Mouse (Mus musculus) induced T-regulatory cell, adult 2 months (primary cell): ENCODE measurements around the gene E030030I06Rik.
A peak's percentile ranks its signal among the peaks of the same experiment; 100 is the strongest.
"Not testable (repeated sequence)": the region's sequence is repeated elsewhere in the genome, so short reads cannot be mapped to it uniquely, and the experiment has no call there.

Source experiments
- DNase-seq: peaks from one replicate; pipeline ENCODE4 v3.0.0-alpha.2; 2012; ENCODE audit warnings: low read depth

E030030I06Rik gene

DNA sequence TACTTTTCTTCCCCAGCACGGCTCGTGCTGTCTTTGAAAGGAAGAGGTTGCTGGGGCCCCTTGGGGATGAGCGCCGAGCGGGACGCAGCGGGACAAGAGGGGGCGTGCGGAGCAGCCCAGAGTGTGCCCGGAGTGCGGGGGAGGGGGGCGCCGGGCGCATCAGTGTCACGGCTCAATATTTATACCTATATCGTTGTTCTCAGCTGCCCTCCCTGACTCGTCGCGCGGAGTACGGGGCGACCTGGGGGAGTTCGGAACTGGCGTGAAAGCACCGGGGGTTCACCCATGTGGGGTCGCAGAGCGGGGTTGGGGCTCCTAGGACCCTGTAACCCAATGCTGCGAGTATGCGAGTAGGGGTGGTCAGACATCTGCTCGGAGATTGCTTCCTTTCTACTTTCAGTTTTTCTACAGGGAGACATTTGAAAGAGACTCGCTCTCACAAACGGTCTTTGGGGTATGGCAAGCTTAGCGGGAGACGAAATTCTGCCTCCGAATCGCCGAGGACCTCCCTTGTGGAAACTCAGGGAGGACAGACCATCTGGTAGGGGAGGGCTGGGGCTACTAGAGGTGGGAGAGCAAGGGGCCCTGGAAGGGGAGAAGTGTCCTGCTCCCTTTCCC, at the start of gene E030030I06Rik:
Gene E030030I06Rik (minus strand): TSS at position 198 of the 618 bp plus-strand sequence.
- DNase-seq, result peak; percentile 63

- DNase-seq, result not testable (repeated sequence)
These were observed 42.0 kb upstream of the E030030I06Rik start for GRCm38 (mm10) chr10:22191035-22191434.

GRCm38 (mm10) chr10:22176515-22176914, 27.4 kb upstream of the E030030I06Rik start:
- DNase-seq, result not testable (repeated sequence)

DNA sequence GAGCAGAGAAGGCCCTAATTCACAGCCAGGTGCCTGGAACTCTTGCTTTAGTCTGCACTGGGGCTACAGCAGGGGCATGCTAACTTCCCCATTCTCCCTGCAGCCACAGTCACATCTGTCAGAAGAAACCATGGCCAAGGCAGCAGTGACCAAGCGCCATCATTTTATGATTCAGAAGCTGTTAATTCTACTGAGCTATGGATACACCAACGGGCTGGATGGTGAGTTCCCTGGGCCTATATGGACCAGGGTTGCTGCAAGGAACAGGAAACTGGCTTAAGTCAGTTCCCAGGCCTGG, 25.1 kb upstream of the E030030I06Rik start:
- DNase-seq, result not testable (repeated sequence)

- not testable (repeated sequence) for DNase-seq
These were observed 24.5 kb upstream of the E030030I06Rik start for GRCm38 (mm10) chr10:22173335-22174189.

DNA sequence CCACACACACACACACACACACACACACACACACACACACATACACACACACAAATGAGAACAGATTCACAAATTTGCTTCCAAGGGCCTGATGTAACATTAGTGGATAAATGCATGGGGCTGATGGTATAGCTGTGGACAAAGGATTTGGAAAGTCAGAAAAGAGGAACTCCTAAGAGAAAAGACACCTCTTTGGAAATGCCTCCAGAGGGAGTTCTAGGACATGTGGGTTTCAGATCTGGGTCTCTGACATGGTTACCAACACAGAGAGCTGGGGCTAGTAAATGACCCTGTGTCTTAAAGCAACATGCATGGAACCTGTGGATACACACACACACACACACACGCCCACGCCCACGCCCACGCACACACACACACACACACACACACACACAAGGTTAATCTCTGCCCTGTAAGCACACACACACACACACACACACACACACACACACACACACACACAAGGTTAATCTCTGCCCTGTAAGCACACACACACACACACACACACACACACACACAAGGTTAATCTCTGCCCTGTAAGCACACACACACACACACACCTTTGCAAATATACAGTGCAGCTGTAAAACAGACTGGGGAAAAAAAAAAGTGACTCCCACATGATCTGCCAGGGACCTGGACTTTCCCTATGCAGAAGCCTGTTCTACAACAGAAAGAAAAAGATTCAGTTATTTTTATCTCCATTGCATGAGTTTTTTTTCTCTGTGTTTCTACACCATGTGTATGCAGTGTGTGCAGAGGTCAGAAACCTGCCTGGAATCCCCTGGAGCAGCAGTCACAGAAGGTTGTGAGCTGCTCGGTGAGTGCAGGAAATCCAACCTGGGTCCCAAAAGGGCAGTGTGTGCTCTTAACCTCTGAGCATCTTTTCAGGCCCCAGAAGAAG, 23.6 kb upstream of the E030030I06Rik start:
- not testable (repeated sequence) for DNase-seq

DNA sequence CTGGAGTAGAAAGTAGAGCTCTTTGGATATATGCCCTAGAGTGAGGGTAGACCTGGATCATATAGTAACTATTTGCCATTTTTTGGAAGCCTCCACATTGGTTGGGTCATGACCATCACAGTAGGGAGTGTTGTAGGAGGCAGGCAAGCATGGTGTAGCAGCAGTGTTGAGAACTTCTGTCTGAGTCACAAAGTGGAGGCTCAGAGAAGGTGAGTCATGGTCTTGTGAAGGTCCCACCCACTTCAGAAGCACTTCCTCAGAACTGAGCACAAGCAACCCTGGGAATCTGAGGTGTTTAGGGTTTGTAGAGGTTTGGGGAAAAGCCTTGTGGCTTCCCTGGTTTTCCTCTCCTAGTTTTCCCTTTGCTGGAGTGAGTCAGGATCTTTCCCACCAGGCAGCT, 20.0 kb upstream of the E030030I06Rik start:
- not testable (repeated sequence) for DNase-seq

GRCm38 (mm10) chr10:22167061-22167460, 18.0 kb upstream of the E030030I06Rik start:
- DNase-seq, result not testable (repeated sequence)

GRCm38 (mm10) chr10:22166025-22166424, 17.0 kb upstream of the E030030I06Rik start:
- DNase-seq, result not testable (repeated sequence)

DNA sequence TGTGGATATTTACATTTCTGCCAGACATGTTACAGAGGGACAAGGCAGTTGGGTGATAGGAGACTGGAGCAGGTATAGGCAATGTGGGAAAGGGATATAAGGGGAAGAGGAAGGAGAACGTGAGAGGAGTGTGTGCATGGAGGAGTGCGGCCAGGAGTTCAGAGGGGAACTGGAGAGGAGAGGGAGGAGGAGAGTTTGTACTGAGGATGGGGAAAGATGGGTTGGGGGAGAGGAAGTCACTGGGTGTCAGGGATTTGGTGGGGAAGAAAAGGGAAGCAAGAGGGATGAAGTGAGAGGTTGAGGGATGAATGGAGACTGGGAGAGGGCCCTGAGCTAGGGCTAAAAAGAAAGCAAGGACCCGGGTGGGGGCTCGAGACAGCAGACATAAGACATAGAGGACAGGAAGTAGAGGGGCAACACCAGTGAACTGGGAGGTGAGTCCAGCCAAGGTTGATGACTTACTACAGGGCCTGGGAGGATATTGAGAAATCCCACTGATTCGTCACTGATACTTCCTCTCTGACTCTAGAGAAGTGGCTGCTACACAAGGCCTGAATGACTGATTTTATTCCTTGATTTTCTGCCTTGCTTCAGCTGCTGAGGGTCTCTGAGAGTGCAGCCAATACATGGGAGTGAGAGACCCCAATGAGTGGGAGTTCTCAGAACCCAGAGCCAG, 16.4 kb upstream of the E030030I06Rik start:
- DNase-seq, result not testable (repeated sequence)

DNA sequence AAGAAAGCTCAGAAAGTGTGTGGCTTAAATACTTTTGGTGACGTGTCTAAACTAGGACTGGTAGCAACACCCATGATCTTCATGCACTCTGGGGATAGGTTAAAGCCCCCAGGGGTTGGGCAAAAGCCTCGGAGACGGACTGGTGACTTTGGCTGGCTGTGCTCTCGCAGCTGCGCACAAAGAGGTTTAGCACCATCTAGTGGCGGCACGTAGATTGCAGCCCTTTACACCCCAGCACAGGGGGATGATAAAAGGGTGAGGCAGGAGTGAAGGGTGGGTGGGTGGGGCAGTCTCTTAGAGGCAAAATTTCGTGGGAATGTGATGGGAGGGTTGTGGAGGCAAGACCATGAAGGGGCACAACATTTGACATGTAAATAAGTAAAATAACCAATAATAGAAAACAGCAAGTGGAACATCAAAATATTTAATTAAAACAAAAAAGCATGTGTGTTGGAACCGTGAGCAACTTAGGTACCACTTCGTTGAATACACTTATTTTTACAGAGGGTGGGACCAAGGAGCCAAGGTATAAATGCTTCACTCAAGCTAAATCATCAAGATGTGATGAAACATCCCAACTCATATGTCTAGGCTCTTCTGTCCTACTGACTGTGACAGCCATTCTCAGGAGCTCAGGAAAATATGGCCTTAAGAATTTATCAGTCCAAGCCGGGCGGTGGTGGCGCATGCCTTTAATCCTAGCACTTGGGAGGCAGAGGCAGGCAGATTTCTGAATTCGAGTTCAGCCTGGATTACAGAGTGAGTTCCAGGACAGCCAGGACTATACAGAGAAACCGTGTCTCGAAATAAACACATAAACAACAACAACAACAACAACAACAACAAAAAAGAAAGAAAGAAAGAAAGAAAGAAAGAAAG, 14.9 kb upstream of the E030030I06Rik start:
- peak; percentile 69 for DNase-seq

- DNase-seq, result not testable (repeated sequence)
These were observed 14.2 kb upstream of the E030030I06Rik start for GRCm38 (mm10) chr10:22163279-22163678.

- DNase-seq, result no peak
These were observed 10.6 kb upstream of the E030030I06Rik start for GRCm38 (mm10) chr10:22159581-22160140.

- DNase-seq, result no peak
These were observed 10.1 kb upstream of the E030030I06Rik start for GRCm38 (mm10) chr10:22159131-22159561.

DNA sequence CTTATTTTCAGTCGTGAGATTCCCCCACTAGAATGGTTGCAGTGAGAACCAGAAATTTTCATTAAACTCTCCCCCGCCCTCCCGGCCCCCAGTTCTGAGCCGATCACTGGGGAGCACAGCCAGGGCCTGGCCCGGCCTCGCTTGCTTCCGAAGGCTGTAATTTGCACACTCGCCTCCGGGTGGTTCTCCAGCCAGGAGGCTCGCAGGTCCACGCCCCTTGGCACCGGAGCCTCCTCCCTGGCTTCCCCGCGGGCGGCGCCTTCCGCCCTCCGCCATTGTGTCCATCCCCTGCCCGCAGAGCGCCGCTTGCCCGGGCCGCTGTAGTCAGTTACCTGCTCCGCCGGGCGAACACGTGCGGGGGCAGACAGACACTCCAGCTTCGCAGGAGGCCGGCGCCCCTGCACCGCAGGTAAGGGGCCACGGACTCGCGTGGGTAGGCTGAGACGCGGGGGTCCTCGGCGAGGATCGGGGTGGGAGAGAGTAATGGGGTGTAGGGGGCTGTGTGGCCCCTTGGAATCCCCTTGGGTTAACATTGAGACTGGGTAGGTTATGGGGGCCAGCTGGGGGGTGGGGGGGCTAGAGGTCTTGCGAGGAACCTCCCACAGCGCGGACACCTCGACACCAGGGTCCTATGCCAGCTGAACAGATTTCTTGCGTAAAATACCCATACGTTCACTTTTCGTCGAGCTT, 9.4 kb upstream of the E030030I06Rik start, which contains the start of the genes Raet1e and H60b:
Gene Raet1e (plus strand): TSS at position 260 of the 690 bp plus-strand sequence.
Gene H60b (plus strand): TSS at position 277 of the 690 bp plus-strand sequence.
- DNase-seq, result peak; percentile 59

- DNase-seq, result no peak
These were observed 6.1 kb upstream of the E030030I06Rik start for GRCm38 (mm10) chr10:22154871-22155799.

DNA sequence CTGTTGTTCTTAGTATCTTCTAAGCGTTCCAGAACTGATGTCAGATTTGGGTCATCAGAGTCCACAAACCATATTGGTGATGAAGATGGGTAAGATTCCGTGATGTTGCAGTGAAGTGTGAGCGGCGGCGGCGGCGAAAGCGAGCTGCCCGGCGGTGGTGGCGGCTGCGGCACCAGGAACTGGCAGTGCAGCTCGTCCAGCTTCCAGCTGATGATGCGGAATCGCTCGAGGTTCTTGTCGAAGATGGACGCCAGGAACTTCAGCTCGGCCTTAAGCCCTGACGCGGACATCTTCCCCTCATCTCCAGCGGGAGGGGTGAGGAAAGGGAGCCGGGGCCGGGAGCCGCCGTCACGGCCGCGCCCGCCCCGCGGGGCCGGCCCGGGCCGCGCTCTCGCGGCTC, 5.1 kb upstream of the E030030I06Rik start:
- peak; percentile 44 for DNase-seq

- DNase-seq, result not testable (repeated sequence)
These were observed 4.1 kb upstream of the E030030I06Rik start for GRCm38 (mm10) chr10:22153147-22153690.
